Mouse (Mus musculus) G1E (cell line): Measurements from ENCODE around the gene Iscu. TPM values are rescaled to one million over a fixed set of nuclear protein-coding genes. Genes with fewer than 3 reads are reported as not detected.

Experiments
- ATAC-seq: 2 replicates; pipeline ENCODE4 v1.8.0; 2016; ENCODE audit warnings: mild to moderate bottlenecking; ENCODE audit not compliant: insufficient number of reproducible peaks, poor library complexity, low FRiP score, severe bottlenecking; ENCODE audit errors: extremely low read depth
- DNase-seq: peaks from one replicate; pipeline ENCODE4 v3.0.0; 2012; ENCODE audit warnings: low spot score
- H3K27me3 ChIP-seq: 2 replicates; pipeline ENCODE4 v1.6.1; 2012; ENCODE audit warnings: mild to moderate bottlenecking, low read length, inconsistent platforms; ENCODE audit not compliant: insufficient read depth
- H3K36me3 ChIP-seq: replicated peaks from 2 replicates; pipeline ENCODE3; 2012; ENCODE audit warnings: mild to moderate bottlenecking, inconsistent platforms
- H3K4me1 ChIP-seq: 2 replicates; pipeline ENCODE4 v1.6.1; 2012; ENCODE audit warnings: low read depth, low read length, inconsistent platforms, mixed read lengths; ENCODE audit not compliant: insufficient read depth
- H3K4me3 ChIP-seq: 2 replicates; pipeline ENCODE4 v1.5.1; 2012; ENCODE audit warnings: low read depth, mild to moderate bottlenecking, inconsistent platforms, low read length, moderate library complexity, mixed read lengths
- H3K9me3 ChIP-seq: replicated peaks from 2 replicates; pipeline ENCODE4 v1.6.1; 2012; ENCODE audit warnings: inconsistent platforms
- CTCF ChIP-seq: IDR thresholded peaks from 2 replicates; pipeline ENCODE4 v1.5.1; 2012; ENCODE audit warnings: low read depth, low read length, inconsistent platforms, mixed read lengths
- GATA1 ChIP-seq: IDR thresholded peaks from 2 replicates; pipeline ENCODE4 v1.6.1; 2012; ENCODE audit warnings: borderline replicate concordance, low read length, inconsistent platforms, mixed read lengths
- GATA2 ChIP-seq: IDR thresholded peaks from 2 replicates; pipeline ENCODE4 v1.6.1; 2012; ENCODE audit warnings: low read depth, low read length, inconsistent platforms, borderline replicate concordance
- POLR2AphosphoS5 ChIP-seq: IDR thresholded peaks from 2 replicates; pipeline ENCODE4 v1.6.1; 2012; ENCODE audit warnings: low read depth, low read length, inconsistent platforms; ENCODE audit not compliant: insufficient replicate concordance
- TAL1 ChIP-seq: conservative IDR thresholded peaks from 2 replicates; pipeline ENCODE4 v1.6.1; 2012; ENCODE audit warnings: low read depth, low read length, inconsistent platforms, mixed read lengths
- polyA plus RNA-seq: library from polyadenylated mRNA; stranded (reverse); fragments of >175 nt; gene quantifications from 2 replicates; pipeline ENCODE4 v1.2.3, GENCODE M21; 2012
- total RNA-seq, 2 experiments: library from RNA; stranded (forward) in 1 of 2; stranded (reverse) in 1 of 2; fragments of 200-1000 nt in 1 of 2; fragments of >200 nt in 1 of 2; fragmentation: Nextera tagmentation in 1 of 2; gene quantifications; 2 replicates each; pipeline ENCODE4 v1.2.3; 2014 to 2017

Iscu gene
- total and polyA plus RNA-seq, 3 experiments = 44.2 to 76.9 (median 50.7) TPM

DNA sequence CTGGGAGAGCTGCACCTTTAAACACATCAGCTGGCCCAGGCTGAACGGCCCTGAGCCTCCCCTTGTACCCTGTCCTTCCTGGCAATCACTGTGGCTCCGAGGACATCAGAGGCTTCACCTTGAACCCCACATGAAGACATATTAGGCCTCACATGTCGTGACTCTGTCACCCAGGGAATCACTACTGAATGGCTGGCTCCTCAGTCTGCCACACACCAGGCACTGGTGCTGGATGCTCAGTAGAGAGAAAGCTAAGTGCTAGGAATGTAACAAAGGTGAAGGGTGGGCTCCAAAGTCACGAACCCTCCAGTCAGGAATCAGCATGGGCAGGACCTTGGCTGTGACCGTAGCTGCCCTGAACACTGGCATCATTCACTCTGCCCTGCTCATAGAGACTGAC, 7.0 kb downstream of the Iscu start:
- DNase-seq = no peak
- peaks cover 18% of the 10 kb centered on the region for H3K4me1 ChIP-seq

DNA sequence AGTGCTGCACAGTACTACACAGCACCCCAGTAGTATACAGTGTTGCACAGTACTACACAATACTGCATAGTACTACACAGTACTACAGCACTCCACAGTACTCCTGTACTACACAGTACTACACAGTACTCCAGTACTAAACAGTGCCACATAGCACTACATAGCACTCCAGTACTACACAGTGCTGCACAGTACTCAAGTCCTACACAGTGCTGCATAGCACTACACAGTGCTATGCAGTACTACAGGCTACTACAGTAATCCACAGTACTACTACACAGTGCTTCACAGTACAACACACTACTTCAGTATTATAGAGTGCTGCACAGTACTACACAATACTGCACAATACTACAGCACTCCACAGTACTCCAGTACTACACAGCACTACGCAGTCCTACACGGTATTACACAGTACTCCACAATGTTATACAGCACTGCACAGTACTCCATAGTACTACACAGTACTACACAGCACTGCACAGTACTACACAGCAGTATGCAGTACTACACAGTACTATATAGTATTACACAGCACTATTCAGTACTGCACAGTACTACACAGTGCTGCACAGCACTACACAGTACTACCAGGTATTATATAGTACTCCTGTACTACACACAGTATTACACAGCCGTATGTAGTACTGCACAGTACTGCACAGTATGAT, 7.7 kb downstream of the Iscu start:
- no peak for ATAC-seq
- DNase-seq = no peak
- TF ChIP-seq GATA1 (no peak), TAL1 (no peak), GATA2 (no peak), CTCF (no peak), POLR2AphosphoS5 (no peak)

More for the DNA sequence above, 7.0 kb downstream of the Iscu start:
- peaks cover 11% of the 10 kb centered on the region; the same call in 1 of the 2 replicates for H3K27me3 ChIP-seq
- peaks cover 47% of the 10 kb centered on the region for H3K36me3 ChIP-seq
- no peak for TF ChIP-seq POLR2AphosphoS5
- TF ChIP-seq CTCF = no peak
- no peak for TF ChIP-seq TAL1
- TF ChIP-seq GATA2 = no peak
- TF ChIP-seq GATA1 = no peak
- H3K4me3 ChIP-seq = no peak overlapping the region
- no peaks in the 10 kb centered on the region for H3K9me3 ChIP-seq
- ATAC-seq = no peak

DNA sequence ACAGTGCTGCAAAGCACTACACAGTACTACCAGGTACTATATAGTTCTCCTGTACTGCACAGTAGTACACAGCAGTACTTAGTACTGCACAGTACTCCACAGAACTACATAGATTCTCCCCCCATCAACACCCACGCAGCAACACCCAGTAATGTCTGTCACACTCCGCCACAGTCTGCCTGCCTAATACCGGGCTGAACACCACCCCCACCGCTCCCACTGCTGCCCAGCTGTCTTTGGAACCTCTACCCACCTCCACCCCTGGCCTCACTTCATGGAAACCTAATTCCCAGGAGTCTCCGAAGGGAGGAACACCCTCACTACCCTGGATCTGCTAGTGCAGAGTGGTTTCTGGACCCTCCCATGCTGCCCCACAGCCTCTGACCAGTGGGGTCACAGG, 8.2 kb downstream of the Iscu start:
- peaks cover 17% of the 10 kb centered on the region; the same call in 1 of the 2 replicates for H3K27me3 ChIP-seq
- DNase-seq (no peak), ATAC-seq (no peak)
- H3K4me3 ChIP-seq = no peak overlapping the region
- no peaks in the 10 kb centered on the region for H3K9me3 ChIP-seq
- peaks cover 14% of the 10 kb centered on the region for H3K4me1 ChIP-seq
- peaks cover 35% of the 10 kb centered on the region for H3K36me3 ChIP-seq
- TF ChIP-seq POLR2AphosphoS5 (no peak), GATA2 (no peak), CTCF (no peak), TAL1 (no peak), GATA1 (no peak)

More for the DNA sequence above, 7.7 kb downstream of the Iscu start:
- Histone ChIP-seq H3K36me3 (peaks cover 40% of the 10 kb centered on the region), H3K4me1 (peaks cover 17% of the 10 kb centered on the region), H3K9me3 (no peaks in the 10 kb centered on the region), H3K4me3 (no peak overlapping the region), H3K27me3 (peaks cover 15% of the 10 kb centered on the region; the same call in 1 of the 2 replicates)

DNA sequence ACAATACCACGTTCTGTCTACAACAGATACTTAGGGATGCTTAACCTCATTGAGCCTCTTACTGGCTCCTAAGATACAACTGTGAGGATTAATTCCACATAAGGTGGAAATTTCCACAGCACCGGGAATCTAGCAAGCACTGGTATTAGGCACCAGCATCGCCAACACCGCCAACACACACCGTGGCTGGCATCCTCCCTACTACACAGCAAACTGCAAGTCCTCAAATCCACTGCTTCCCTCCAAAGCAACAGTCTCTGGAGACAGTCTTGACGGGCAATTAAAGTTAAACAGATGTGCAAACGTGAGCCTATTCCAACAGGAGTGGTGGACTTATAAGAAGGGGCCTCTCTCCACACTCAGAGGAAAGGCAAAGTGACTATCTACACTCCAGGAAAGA, 8.7 kb downstream of the Iscu start:
- DNase-seq (no peak), ATAC-seq (no peak)
- Histone ChIP-seq H3K9me3 (no peaks in the 10 kb centered on the region), H3K4me1 (peaks cover 9% of the 10 kb centered on the region), H3K36me3 (peaks cover 30% of the 10 kb centered on the region), H3K4me3 (no peak overlapping the region), H3K27me3 (peaks cover 21% of the 10 kb centered on the region; the same call in 1 of the 2 replicates)
- TF ChIP-seq CTCF = no peak
- TF ChIP-seq POLR2AphosphoS5 = no peak
- TF ChIP-seq GATA2 = no peak
- TF ChIP-seq GATA1 = no peak
- TF ChIP-seq TAL1 = no peak

DNA sequence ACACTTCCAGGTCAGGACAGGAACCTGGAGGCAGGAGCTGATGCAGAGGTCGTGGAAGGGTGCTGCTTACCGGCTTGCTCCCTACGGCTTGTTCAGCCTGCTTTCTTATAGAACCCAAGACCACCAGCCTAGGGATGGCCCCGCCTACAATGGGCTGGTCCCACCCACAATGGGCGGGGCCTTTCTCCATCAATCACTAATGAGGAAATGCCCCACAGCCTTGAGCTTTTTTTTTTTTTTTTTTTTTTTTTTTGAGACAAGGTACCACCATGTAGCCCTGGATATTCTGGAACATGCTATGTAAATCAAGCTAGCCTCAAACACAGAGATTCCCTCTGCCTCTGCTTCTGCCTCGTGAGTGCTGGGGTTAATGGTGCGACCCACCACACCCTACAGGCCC, 9.3 kb downstream of the Iscu start:
- Histone ChIP-seq H3K4me1 (peaks cover 3% of the 10 kb centered on the region), H3K27me3 (peaks cover 22% of the 10 kb centered on the region; the same call in 1 of the 2 replicates), H3K4me3 (no peak overlapping the region), H3K9me3 (no peaks in the 10 kb centered on the region), H3K36me3 (peaks cover 24% of the 10 kb centered on the region)
- ATAC-seq = no peak
- DNase-seq = no peak
- TF ChIP-seq POLR2AphosphoS5 (no peak), GATA1 (no peak), GATA2 (no peak), CTCF (no peak), TAL1 (no peak)

DNA sequence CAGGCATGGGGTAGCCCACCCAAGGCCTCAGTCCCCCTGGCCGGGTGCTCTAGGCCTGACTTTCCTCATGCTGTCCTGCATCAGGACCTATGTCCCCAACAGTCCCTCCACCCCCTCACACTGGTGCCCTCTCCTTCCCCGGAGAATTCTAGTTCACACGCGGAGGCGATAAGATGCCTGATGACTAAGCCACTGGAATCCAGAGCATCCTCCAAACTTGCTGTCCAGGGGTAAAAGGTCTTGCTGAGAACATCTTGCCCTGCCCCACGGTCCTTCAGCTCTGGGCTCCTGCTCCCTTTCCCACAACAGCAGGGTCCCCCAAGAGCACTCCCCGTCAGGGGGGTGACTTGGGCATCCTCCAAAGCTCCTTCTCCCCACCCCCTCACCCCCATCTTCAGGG, 10.1 kb downstream of the Iscu start:
- Histone ChIP-seq H3K4me3 (no peak overlapping the region), H3K36me3 (peaks cover 17% of the 10 kb centered on the region), H3K27me3 (peaks cover 24% of the 10 kb centered on the region; the same call in 1 of the 2 replicates), H3K4me1 (no peaks in the 10 kb centered on the region), H3K9me3 (no peaks in the 10 kb centered on the region)
- no peak for TF ChIP-seq GATA2
- no peak for TF ChIP-seq CTCF
- TF ChIP-seq POLR2AphosphoS5 = no peak
- TF ChIP-seq GATA1 = no peak
- no peak for TF ChIP-seq TAL1
- DNase-seq = no peak
- no peak for ATAC-seq
